Mouse (Mus musculus) ES-Bruce4 (cell line): ENCODE results near the gene Rpl14. TPM values are rescaled to one million over a fixed set of nuclear protein-coding genes. Genes with fewer than 3 reads are reported as not detected.

ENCODE experiments used
- H3K27ac ChIP-seq: 2 replicates; pipeline ENCODE4 v1.5.1; 2012; ENCODE audit warnings: low read length, inconsistent platforms; ENCODE audit not compliant: insufficient read depth
- H3K27me3 ChIP-seq: 2 replicates; pipeline ENCODE4 v1.6.1; 2012; ENCODE audit warnings: mild to moderate bottlenecking, low read length, inconsistent platforms; ENCODE audit not compliant: control insufficient read depth, poor library complexity, insufficient read depth, severe bottlenecking
- H3K36me3 ChIP-seq: 2 replicates; pipeline ENCODE4 v1.6.1; 2012; ENCODE audit warnings: inconsistent platforms, mild to moderate bottlenecking, low read length, moderate library complexity; ENCODE audit not compliant: control insufficient read depth, poor library complexity, insufficient read depth, severe bottlenecking
- H3K4me1 ChIP-seq: one replicate; pipeline ENCODE4 v1.8.1; 2011; ENCODE audit warnings: low read length; ENCODE audit not compliant: control insufficient read depth, insufficient read depth
- H3K4me3 ChIP-seq: 2 replicates; pipeline ENCODE4 v1.5.1; 2011; ENCODE audit warnings: low read depth, mild to moderate bottlenecking, low read length
- H3K9ac ChIP-seq: 2 replicates; pipeline ENCODE4 v1.6.1; 2012; ENCODE audit warnings: low read depth, mild to moderate bottlenecking, inconsistent platforms; ENCODE audit not compliant: poor library complexity, severe bottlenecking
- H3K9me3 ChIP-seq: replicated peaks from 2 replicates; pipeline ENCODE4 v1.6.1; 2012; ENCODE audit warnings: mild to moderate bottlenecking, low read length, inconsistent platforms; ENCODE audit not compliant: control insufficient read depth, poor library complexity, insufficient read depth, severe bottlenecking
- CTCF ChIP-seq: IDR thresholded peaks from one replicate; pipeline ENCODE4 v1.8.1; 2011; ENCODE audit warnings: low read depth, low read length
- EP300 ChIP-seq: IDR thresholded peaks from 2 replicates; pipeline ENCODE4 v1.6.1; 2011; ENCODE audit warnings: low read depth, low read length; ENCODE audit not compliant: insufficient read depth
- POLR2A ChIP-seq: IDR thresholded peaks from one replicate; pipeline ENCODE4 v1.8.1; 2011; ENCODE audit warnings: low read length; ENCODE audit not compliant: insufficient read depth
- polyA plus RNA-seq: library from polyadenylated mRNA; stranded (reverse); fragments of >200 nt; gene quantifications from 2 replicates; pipeline ENCODE4 v1.2.4, GENCODE M21; 2011; ENCODE audit warnings: low read depth; ENCODE audit not compliant: missing spikeins, insufficient read depth, insufficient read length

Rpl14 gene
- polyA plus RNA-seq, 1 experiment: 1,061 TPM

GRCm38 (mm10) chr9:120576662-120577013 lies 5.4 kb downstream of the Rpl14 start:
- no peaks in the 10 kb centered on the region for H3K4me1 ChIP-seq
- TF ChIP-seq CTCF (no peak), POLR2A (no peak), EP300 (no peak)
- peaks cover 40% of the 10 kb centered on the region for H3K36me3 ChIP-seq
- no peak overlapping the region for H3K9ac ChIP-seq
- no peaks in the 10 kb centered on the region for H3K9me3 ChIP-seq
- no peaks in the 10 kb centered on the region for H3K27me3 ChIP-seq
- 0 out of 2 replicates have a peak overlapping the region, but pooled peaks have one; percentile 9 for H3K4me3 ChIP-seq
- peak overlapping the region; percentile 55 for H3K27ac ChIP-seq

- TF ChIP-seq EP300 (0 out of 2 replicates have a peak, but pooled peaks have one; percentile 27), CTCF (no peak), POLR2A (peak; percentile 49)
- Histone ChIP-seq H3K27me3 (no peaks in the 10 kb centered on the region), H3K27ac (no peak overlapping the region), H3K4me3 (peak overlapping the region; percentile 88), H3K4me1 (no peaks in the 10 kb centered on the region), H3K36me3 (peaks cover 36% of the 10 kb centered on the region), H3K9ac (peak overlapping the region; percentile 51), H3K9me3 (no peaks in the 10 kb centered on the region)
Measured at GRCm38 (mm10) chr9:120577133-120577651, 5.9 kb downstream of the Rpl14 start.

- Histone ChIP-seq H3K4me1 (no peaks in the 10 kb centered on the region), H3K9me3 (no peaks in the 10 kb centered on the region), H3K27me3 (no peaks in the 10 kb centered on the region), H3K9ac (peak overlapping the region; percentile 51), H3K36me3 (peaks cover 29% of the 10 kb centered on the region), H3K27ac (no peak overlapping the region), H3K4me3 (peak overlapping the region; percentile 88)
- TF ChIP-seq CTCF: no peak
- no peak for TF ChIP-seq EP300
- TF ChIP-seq POLR2A: no peak
Measured at GRCm38 (mm10) chr9:120577706-120578405, 6.6 kb downstream of the Rpl14 start.

GRCm38 (mm10) chr9:120578701-120579100 lies 7.5 kb downstream of the Rpl14 start:
- H3K9me3 ChIP-seq: no peaks in the 10 kb centered on the region
- peaks cover 21% of the 10 kb centered on the region for H3K36me3 ChIP-seq
- no peaks in the 10 kb centered on the region for H3K27me3 ChIP-seq
- TF ChIP-seq CTCF: no peak
- TF ChIP-seq EP300: no peak
- no peak for TF ChIP-seq POLR2A
- no peak overlapping the region for H3K27ac ChIP-seq
- no peak overlapping the region for H3K4me3 ChIP-seq
- no peaks in the 10 kb centered on the region for H3K4me1 ChIP-seq
- H3K9ac ChIP-seq: no peak overlapping the region

GRCm38 (mm10) chr9:120579808-120580207 lies 8.6 kb downstream of the Rpl14 start:
- Histone ChIP-seq H3K9me3 (no peaks in the 10 kb centered on the region), H3K9ac (no peak overlapping the region), H3K27me3 (no peaks in the 10 kb centered on the region), H3K4me1 (no peaks in the 10 kb centered on the region), H3K36me3 (peaks cover 10% of the 10 kb centered on the region), H3K27ac (no peak overlapping the region), H3K4me3 (no peak overlapping the region)
- TF ChIP-seq POLR2A: no peak
- no peak for TF ChIP-seq CTCF
- no peak for TF ChIP-seq EP300

- Histone ChIP-seq H3K4me3 (peak overlapping the region; percentile 54), H3K27ac (peak overlapping the region; percentile 72), H3K27me3 (no peaks in the 10 kb centered on the region), H3K9ac (no peak overlapping the region), H3K36me3 (no peaks in the 10 kb centered on the region), H3K4me1 (no peaks in the 10 kb centered on the region), H3K9me3 (no peaks in the 10 kb centered on the region)
- TF ChIP-seq POLR2A: no peak
- no peak for TF ChIP-seq CTCF
- TF ChIP-seq EP300: peak; percentile 60; the same call in 1 of the 2 replicates
Measured at GRCm38 (mm10) chr9:120581941-120582618, 10.8 kb downstream of the Rpl14 start.
